Mouse (Mus musculus) cerebellum, adult 9-10 months (tissue): ENCODE measurements around the gene Susd1.

Experiments
- DNase-seq: peaks from one replicate; pipeline ENCODE4 v3.0.0; 2022

Gene Susd1

DNA sequence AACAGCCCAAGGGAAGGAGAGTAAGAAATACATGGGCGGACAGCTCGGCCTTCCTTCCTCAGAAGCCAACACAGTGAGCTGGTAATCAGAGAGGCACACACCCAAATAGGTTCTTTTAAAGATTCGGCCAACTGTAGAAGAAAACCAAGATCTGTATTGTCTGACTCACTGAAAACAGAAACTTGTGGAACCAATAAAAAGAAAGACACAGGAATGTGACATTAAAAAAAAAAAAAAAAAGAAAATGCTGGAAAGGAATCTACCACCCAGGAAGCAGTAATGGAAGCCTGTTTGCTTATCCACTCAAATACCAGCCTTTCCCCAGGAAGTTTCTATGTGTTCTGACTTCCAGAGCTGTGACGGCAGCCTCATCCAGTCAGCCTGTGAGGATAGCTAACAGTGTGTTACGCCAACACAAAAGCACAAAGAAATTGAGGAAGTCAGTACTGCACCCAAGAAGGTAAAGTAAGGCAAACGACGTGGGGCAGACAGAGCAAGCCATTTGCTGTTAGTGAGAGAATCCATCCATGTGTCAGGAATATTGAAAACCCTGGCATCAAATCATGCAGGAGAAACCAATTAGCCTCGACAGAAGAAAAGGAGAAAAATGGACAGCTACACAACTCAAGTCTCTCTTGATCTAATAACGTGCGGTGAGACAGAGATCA lies 64.0 kb downstream of the Susd1 start:
- no peak for DNase-seq

DNA sequence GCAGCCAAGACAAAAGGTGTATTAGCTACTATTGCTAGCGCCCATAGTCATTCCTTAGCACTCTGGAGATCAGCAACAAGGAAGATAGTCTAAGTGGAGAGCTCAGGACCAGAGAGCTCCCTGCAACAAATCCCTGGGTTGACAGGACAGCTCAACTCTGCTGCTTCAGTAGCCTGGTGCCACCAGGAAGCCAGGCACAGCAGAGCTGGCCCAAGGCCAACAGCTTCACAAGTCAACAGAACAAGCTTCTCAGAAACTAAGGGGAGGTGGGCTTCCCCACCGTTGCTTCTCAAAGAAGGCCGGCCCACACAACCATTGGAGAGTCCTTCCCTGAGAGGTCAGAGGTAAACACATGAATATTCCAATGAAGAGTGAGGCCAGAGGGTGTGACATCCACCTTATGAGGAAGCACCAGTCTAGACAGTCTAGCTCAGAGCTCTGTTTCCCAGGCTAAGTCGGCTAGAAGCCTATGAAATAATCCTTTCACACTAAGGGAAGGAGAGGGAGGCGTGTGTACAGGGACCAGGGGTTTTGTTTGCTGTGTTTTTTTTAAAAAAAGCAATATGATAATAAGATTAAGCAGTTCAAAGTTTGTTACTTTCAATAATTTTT lies 65.8 kb downstream of the Susd1 start:
- no peak for DNase-seq

- DNase-seq, result no peak
Measured at GRCm38 (mm10) chr4:59371910-59372309, 66.5 kb downstream of the Susd1 start.

- no peak for DNase-seq
Measured at GRCm38 (mm10) chr4:59369941-59370340, 68.5 kb downstream of the Susd1 start.

DNA sequence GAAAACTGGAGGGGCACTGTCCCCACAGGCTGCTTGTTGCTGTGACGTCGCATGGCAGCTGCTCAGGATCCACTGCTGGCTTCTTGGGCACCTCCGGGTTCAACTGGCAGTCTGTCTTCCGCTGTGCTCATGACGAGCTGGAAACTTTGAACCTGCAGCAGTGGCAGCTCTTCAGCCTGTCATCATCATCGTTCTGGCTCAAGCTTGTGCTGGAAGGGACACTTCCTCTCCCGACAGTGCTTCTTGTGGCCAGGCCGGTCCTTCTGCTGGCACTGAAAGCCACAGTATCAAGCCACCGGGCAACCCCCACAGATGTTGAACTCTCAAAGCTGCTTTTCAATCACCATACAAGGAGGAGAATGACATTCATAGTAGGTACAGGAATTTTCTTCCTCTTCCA lies 70.3 kb downstream of the Susd1 start:
- DNase-seq, result no peak

DNA sequence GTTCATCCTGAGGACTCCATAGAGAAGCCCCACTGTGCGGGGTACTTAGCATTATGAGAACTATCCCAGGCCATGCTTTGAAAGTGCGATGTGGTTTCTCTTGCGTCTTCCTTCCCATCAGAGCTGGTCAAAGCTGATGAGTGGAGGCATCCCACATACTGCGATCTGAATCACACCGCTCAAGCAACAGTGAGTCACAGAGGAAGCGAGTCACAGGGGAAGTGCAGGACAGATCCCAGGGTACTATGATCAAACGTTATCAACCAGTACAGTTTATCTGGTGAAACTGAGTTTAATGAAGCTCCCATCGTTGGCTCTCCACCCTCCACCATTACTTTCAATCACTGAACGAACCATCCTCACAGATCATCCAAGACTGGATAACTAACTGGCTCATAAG lies 72.2 kb downstream of the Susd1 start:
- DNase-seq, result no peak

DNA sequence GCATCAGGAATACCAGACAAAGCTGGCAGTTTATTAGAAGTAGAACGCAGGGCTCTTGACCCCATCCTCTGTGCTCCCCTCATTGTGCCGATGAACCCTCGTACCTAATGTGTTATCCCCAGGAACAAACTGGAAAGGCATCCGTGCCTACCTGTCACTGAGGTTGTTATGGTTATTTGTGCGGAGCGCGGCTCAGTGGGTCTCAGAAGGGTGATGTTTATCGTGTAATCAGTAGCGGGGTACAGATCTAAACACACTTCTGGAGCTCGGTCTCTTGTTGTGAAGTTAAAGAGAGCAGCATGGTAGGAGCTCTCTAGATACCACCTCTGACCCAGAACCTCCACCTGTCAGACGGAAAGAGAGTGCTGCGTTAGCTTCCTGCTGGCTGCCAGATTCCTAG lies 72.9 kb downstream of the Susd1 start:
- no peak for DNase-seq

GRCm38 (mm10) chr4:59364229-59365173 lies 73.9 kb downstream of the Susd1 start:
- no peak for DNase-seq

DNA sequence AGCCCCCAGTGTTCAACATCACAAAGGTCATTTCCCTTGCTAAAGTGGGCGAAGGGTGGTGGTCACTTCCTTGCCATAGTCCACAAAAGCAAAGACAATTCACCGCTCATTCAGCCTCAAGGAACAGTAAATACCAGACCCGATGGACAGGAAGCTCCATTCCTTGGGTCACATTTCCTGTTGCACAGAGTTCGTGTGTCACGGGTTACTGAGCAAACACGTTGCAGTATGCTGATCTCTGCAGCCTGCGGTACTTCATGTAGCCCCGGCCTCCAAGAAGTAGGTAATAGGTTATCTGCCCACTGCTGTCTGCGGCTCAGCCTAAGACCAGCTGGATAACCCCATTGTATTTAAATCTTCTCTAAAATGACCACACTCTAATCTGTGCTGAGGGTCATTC lies 75.4 kb downstream of the Susd1 start:
- DNase-seq, result no peak

DNA sequence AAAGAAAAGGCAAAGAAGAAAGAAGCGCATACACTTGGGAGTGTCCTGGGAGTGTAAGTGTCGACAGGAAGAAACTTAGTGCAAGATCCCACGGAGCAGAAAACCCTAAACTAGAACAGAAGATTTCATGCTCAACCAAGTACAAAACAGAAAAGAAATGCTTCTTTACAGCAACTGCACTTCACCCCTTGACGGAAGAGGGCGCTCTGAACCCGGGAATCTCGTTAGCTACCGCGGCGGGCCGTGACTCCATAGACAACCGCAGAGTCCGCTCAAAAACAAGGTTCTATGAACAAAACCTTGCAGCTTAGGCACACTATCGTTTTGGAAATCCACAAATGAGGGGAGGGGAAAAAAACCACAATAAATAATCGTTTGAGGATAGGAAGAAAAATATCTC lies 77.7 kb downstream of the Susd1 start:
- DNase-seq, result peak; percentile 72

DNA sequence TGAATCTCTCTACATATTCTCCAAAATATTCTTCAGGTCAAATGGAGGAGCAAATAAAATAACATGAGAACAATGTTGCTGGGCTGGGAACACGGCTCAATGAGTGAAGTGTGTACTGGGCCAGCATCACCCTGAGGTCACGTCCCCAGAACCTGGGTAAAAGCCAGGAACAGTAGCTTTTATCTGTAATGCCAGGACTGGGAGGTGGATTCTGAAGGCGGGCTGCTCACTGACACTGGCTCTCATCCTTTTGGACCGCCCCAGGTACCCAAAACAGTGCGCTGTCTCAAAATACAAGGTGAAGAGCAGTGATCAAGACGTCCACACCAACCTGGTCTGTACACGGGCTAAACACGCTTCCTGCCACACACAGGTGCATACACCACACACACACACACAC lies 78.5 kb downstream of the Susd1 start:
- no peak for DNase-seq

DNA sequence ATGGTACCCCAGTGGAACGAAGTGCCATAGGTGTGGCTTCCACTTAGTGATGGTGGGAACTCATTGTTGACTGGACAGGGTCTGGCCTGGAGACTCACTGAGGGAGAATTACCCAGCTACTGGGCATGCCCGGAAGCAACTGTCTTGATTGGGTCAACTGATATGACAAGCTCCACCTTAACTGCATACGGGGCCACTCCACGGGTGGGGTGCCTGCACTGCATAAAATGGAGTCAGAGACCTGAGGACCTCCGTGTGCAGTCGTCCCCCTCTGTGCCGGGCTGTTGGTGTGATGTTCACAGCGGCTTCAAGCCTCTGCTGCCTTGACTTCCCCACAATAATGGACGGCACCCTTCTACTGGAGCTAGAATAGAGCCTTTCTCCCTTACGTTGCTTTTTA lies 79.5 kb downstream of the Susd1 start:
- DNase-seq, result no peak

- no peak for DNase-seq
Measured at GRCm38 (mm10) chr4:59355421-59355820, 83.0 kb downstream of the Susd1 start.

DNA sequence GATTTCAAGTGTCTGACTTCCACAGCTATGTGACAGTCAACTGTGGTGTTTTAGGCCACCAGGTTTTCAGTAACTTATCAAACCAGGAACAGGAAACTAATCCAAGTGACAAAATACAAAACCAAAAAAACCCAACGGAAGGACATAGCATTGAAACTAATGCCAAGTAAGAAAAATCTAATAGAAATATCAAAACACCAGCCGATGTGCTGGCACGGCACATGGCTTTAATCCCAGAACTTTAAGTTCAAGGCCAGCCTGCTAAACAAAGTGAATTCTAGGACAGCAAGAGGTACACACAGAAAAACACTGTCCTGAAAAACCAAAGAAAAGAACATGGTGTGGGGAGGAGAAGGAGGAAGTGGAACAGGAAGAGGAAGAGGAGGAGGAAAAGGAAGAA lies 83.8 kb downstream of the Susd1 start:
- DNase-seq, result no peak

- no peak for DNase-seq
Measured at GRCm38 (mm10) chr4:59351938-59352337, 86.5 kb downstream of the Susd1 start.

DNA sequence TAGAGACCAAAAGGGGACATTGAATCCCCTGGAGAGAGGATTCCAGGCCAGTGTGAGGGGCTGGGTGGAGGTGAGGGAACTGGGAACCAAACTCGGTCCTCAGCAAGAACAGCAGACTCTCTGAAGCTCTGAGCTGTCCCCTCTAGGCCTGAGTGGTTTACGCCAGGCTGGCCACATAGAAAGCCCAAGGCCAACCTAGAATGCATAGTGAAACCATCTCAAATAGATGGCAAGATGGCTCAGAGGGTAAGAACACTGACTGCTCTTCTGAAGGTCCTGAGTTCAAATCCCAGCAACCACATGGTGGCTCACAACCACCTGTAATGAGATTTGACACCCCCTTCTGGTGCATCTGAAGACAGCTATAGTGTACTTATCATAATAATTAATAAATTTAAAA lies 88.1 kb downstream of the Susd1 start:
- DNase-seq, result no peak

GRCm38 (mm10) chr4:59349425-59350185 lies 88.8 kb downstream of the Susd1 start:
- no peak for DNase-seq

- peak; percentile 77 for DNase-seq
Measured at GRCm38 (mm10) chr4:59340714-59341113, 97.7 kb downstream of the Susd1 start.

DNA sequence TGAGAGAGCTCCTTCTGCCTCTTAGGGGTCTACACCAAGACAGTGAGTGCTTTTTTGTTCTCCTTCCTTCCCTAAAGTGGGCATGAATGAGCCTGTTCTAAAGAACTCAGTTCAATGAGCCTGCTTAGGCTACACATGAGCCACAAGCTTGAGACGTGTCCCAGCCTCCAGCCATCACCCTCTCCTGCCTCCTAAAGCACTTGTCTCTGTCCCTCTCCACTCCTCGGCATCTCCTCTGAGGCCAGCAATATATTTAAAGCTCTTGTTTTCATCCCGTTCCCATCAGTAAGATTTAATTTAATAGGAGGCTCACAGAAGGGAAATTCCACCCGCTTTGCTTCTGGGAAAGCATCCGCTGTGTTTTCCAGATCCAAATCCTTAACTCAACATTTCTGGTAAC lies 98.4 kb downstream of the Susd1 start:
- no peak for DNase-seq

DNA sequence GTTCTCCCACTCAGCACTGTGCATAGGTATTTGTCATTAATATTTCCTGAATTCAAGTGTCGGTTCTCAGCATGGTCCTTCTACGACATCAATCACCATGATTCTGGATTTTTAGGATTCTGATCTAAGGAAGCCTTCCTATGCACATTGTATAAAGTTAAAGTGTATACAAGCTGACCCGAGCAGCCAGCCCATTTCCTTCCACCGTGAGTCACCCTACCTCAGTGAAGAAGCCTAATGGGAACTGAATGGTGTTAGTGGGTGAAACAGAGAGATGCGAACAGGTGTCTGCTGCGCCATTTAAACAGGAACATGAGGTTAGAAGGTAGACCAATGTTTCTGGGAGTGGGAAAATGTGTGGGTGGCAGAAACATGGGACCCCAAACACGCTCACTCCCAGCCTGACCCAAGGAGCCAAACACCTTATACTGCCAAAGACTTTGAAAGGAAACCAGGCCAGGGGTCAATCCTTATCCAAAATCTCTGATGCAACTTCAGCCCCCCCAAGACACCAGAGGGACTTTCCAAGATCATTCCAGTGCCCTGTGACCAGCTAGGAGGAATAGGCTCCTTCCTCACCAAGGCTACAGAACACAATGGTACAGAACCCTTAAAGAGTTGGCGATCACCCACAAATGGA lies 99.4 kb downstream of the Susd1 start:
- DNase-seq, result no peak

DNA sequence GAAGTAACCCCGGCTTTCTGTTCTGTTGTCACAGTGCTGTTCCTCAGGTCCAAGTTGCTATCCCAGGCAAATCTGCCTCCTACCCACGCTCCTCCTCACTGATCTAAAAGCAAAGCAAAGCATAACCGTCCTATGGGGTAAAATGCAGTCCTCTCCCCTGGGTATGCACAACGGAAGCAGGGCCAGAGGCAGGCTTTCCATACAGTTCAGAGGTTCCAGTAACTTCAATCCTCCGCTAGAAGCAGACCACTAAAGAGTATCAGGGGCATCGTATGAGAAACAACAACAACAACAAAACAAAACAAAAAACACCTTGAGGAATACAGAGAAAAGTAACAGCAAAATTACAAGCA lies 100.9 kb downstream of the Susd1 start:
- no peak for DNase-seq

- DNase-seq, result no peak
Measured at GRCm38 (mm10) chr4:59336846-59337532, 101.4 kb downstream of the Susd1 start.
